Mouse (Mus musculus) forebrain, embryonic 14.5 days (tissue): ENCODE data around the gene Hoxa4. TPM values are rescaled to one million over a fixed set of nuclear protein-coding genes. Genes with fewer than 3 reads are reported as not detected.

ENCODE experiments used
- ATAC-seq: fragments of 200-750 bp; cut with Nextera tagmentation; 2 replicates; pipeline ENCODE4 v1.8.0; 2017; ENCODE audit warnings: mild to moderate bottlenecking, moderate library complexity
- DNase-seq: peaks from one replicate; pipeline ENCODE4 v3.0.0-alpha.2; 2015; ENCODE audit warnings: low spot score
- H3K27ac ChIP-seq: fragments of 300-500 bp; sonication (generic); 2 replicates; pipeline ENCODE4 v1.5.1; 2014; ENCODE audit warnings: low read depth, mild to moderate bottlenecking, control low read depth, low read length, moderate library complexity
- H3K27me3 ChIP-seq: fragments of 300-500 bp; sonication (generic); replicated peaks from 2 replicates; pipeline ENCODE4 v1.6.1; 2014; ENCODE audit warnings: low read length, control low read depth, mixed read lengths; ENCODE audit not compliant: control insufficient read depth, insufficient read depth
- H3K36me3 ChIP-seq: fragments of 300-500 bp; sonication (generic); 2 replicates; pipeline ENCODE4 v1.6.1; 2014; ENCODE audit warnings: low read length, control low read depth; ENCODE audit not compliant: control insufficient read depth, insufficient read depth
- H3K4me1 ChIP-seq: fragments of 300-500 bp; sonication (generic); 2 replicates; pipeline ENCODE4 v1.6.1; 2014; ENCODE audit warnings: antibody characterized with exemption, low read length, control low read depth; ENCODE audit not compliant: control insufficient read depth, insufficient read depth
- H3K4me2 ChIP-seq: fragments of 300-500 bp; sonication (generic); 2 replicates; pipeline ENCODE4 v1.6.1; 2014; ENCODE audit warnings: mild to moderate bottlenecking, control low read depth, low read length
- H3K4me3 ChIP-seq: fragments of 300-500 bp; sonication (generic); 2 replicates; pipeline ENCODE4 v1.5.1; 2014; ENCODE audit warnings: low read depth, low read length, control low read depth
- H3K9ac ChIP-seq: fragments of 300-500 bp; sonication (generic); 2 replicates; pipeline ENCODE4 v1.6.1; 2014; ENCODE audit warnings: mild to moderate bottlenecking, low read length, control low read depth, moderate library complexity
- H3K9me3 ChIP-seq: fragments of 300-500 bp; sonication (generic); replicated peaks from 2 replicates; pipeline ENCODE4 v1.6.1; 2016; ENCODE audit warnings: low read length, control low read depth, mixed read lengths; ENCODE audit not compliant: control insufficient read depth
- WGBS: fragments of 180-500 bp; shearing (Covaris S2); extraction: QIAGEN DNeasy Blood & Tissue Kit; methylation state at CpG from one replicate; pipeline ENCODE4 v1.1.7; 2014; 5-methylcytosine and 5-hydroxymethylcytosine counted together
- polyA plus RNA-seq: library from polyadenylated mRNA; unstranded; fragments of >200 nt; fragmentation: Nextera tagmentation; extraction: Ambion mirVana; gene quantifications from 2 replicates; pipeline ENCODE4 v1.2.1, GENCODE M21; 2014

Hoxa4 gene
- polyA plus RNA-seq, 1 experiment from 2014 or later: not detected

DNA sequence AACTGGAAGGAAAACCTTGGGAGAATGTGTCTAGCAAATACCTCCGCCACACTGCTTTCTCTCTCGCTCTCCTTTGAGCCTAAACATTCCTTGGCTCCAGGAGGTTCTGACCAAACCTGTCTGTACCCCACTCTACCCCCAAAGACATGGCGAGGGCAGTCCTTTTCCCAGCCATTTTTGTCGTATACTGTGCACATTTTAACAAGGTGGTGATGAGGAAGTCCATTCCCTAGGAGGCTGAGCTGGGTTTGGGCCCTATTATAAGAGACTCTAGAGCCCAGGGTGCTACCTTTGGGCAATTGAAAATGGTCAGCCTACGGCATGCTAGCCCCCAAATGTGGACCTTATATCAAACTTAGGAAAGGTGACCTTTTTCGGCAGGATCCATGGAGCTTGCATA, 44.3 kb upstream of the Hoxa4 start:
- Histone ChIP-seq H3K9me3 (no peaks in the 10 kb centered on the region), H3K27ac (no peak overlapping the region), H3K27me3 (peaks cover 94% of the 10 kb centered on the region), H3K4me3 (no peak overlapping the region), H3K9ac (no peak overlapping the region), H3K4me1 (no peaks in the 10 kb centered on the region), H3K36me3 (no peaks in the 10 kb centered on the region), H3K4me2 (no peak overlapping the region)
- DNase-seq (no peak), ATAC-seq (no peak)
- 13% methylated on average over 6 of the region's 6 CpGs for WGBS

GRCm38 (mm10) chr6:52235267-52235666, 43.7 kb upstream of the Hoxa4 start:
- Histone ChIP-seq H3K36me3 (no peaks in the 10 kb centered on the region), H3K4me2 (no peak overlapping the region), H3K9ac (no peak overlapping the region), H3K4me3 (no peak overlapping the region), H3K9me3 (no peaks in the 10 kb centered on the region), H3K27ac (no peak overlapping the region), H3K27me3 (peaks cover 93% of the 10 kb centered on the region), H3K4me1 (no peaks in the 10 kb centered on the region)
- no peak for ATAC-seq
- DNase-seq: no peak
- WGBS: 30% methylated on average over 9 of the region's 9 CpGs

GRCm38 (mm10) chr6:52234428-52235140, 43.0 kb upstream of the Hoxa4 start:
- Histone ChIP-seq H3K9me3 (no peaks in the 10 kb centered on the region), H3K4me1 (no peaks in the 10 kb centered on the region), H3K36me3 (no peaks in the 10 kb centered on the region), H3K9ac (no peak overlapping the region), H3K4me3 (no peak overlapping the region), H3K27ac (no peak overlapping the region), H3K27me3 (peaks cover 92% of the 10 kb centered on the region), H3K4me2 (no peak overlapping the region)
- WGBS: under 1% methylated on average over 61 of the region's 68 CpGs
- no peak for DNase-seq
- no peak for ATAC-seq

- peaks cover 94% of the 10 kb centered on the region for H3K27me3 ChIP-seq
- no peaks in the 10 kb centered on the region for H3K4me1 ChIP-seq
- H3K9ac ChIP-seq: no peak overlapping the region
- H3K4me2 ChIP-seq: no peak overlapping the region
- H3K27ac ChIP-seq: no peak overlapping the region
- no peak for DNase-seq
- H3K9me3 ChIP-seq: no peaks in the 10 kb centered on the region
- no peak overlapping the region for H3K4me3 ChIP-seq
- no peaks in the 10 kb centered on the region for H3K36me3 ChIP-seq
- 1% methylated on average over 68 of the region's 70 CpGs for WGBS
- no peak for ATAC-seq
These were observed 42.2 kb upstream of the Hoxa4 start for GRCm38 (mm10) chr6:52233546-52234427.

- no peak overlapping the region for H3K9ac ChIP-seq
- 2% methylated on average over 23 of the region's 23 CpGs for WGBS
- no peak overlapping the region for H3K27ac ChIP-seq
- DNase-seq (no peak), ATAC-seq (no peak)
- H3K4me3 ChIP-seq: no peak overlapping the region
- no peaks in the 10 kb centered on the region for H3K36me3 ChIP-seq
- no peak overlapping the region for H3K4me2 ChIP-seq
- no peaks in the 10 kb centered on the region for H3K4me1 ChIP-seq
- no peaks in the 10 kb centered on the region for H3K9me3 ChIP-seq
- H3K27me3 ChIP-seq: peaks cover 93% of the 10 kb centered on the region
These were observed 41.5 kb upstream of the Hoxa4 start for GRCm38 (mm10) chr6:52232984-52233545.

DNA sequence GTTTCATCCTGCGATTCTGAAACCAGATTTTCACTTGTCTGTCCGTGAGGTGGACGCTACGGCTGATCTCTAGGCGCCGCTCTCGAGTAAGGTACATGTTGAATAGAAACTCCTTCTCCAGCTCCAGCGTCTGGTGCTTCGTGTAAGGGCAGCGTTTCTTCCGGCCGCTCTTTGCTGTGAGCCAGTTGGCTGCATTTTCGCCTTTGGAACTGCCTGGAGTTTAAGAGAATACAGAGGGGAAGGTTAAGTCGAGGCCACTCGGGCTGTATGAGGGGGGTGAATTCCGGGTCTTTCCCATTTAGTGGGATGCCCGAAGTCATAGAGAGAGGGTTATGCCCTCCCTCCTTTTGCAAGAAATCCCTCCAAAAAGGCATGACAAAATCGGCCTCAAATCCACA, 41.0 kb upstream of the Hoxa4 start:
- Histone ChIP-seq H3K9me3 (no peaks in the 10 kb centered on the region), H3K4me1 (no peaks in the 10 kb centered on the region), H3K27me3 (peaks cover 93% of the 10 kb centered on the region), H3K9ac (no peak overlapping the region), H3K4me2 (no peak overlapping the region), H3K27ac (no peak overlapping the region), H3K4me3 (no peak overlapping the region), H3K36me3 (no peaks in the 10 kb centered on the region)
- WGBS: under 1% methylated on average over 18 of the region's 18 CpGs
- ATAC-seq (no peak), DNase-seq (no peak)

DNA sequence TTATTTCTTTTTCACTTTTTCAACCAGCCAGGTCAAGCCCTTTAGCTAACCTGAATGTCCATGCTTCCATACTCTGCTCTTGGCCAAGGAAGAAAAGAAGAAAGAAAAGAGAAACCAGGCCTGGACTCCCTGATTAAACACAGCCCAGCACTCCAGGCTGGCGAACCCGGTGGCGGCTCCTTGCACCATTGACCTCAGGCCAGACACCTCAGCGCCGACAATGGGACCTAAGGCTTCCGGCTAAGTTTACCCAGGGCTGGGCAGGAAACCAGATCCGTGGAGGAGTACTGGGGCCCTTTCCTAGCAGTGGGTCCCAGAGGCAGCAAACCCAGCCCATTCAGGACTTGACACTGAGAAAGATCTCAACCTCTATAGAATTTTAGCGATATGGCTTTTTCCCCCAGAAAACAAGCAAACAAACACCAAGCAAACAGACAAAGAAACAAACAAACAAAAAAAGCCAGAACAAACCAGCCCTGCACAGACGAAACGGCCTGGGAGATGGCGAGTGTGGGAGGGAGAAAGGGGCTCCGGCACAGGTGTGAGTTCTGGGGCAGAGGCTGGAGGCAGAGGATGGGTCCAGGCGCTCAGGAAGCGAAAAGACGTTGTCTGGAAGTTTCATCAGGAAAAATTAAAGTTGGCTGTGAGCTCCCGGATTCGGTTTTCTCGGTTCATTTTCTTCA, 40.5 kb upstream of the Hoxa4 start:
- no peaks in the 10 kb centered on the region for H3K9me3 ChIP-seq
- H3K27ac ChIP-seq: no peak overlapping the region
- under 1% methylated on average over 18 of the region's 18 CpGs for WGBS
- no peak for ATAC-seq
- no peaks in the 10 kb centered on the region for H3K4me1 ChIP-seq
- no peak overlapping the region for H3K9ac ChIP-seq
- no peak overlapping the region for H3K4me2 ChIP-seq
- H3K4me3 ChIP-seq: no peak overlapping the region
- no peak for DNase-seq
- no peaks in the 10 kb centered on the region for H3K36me3 ChIP-seq
- H3K27me3 ChIP-seq: peaks cover 93% of the 10 kb centered on the region

GRCm38 (mm10) chr6:52230516-52231165, 39.1 kb upstream of the Hoxa4 start, which contains the start of gene Hoxa9:
Hoxa9 (minus strand) TSS chr6:52231089.
- no peaks in the 10 kb centered on the region for H3K9me3 ChIP-seq
- H3K4me3 ChIP-seq: no peak within 1 kb of the TSS
- H3K27me3 ChIP-seq: peaks cover 93% of the 10 kb centered on the region
- no peaks in the 10 kb centered on the region for H3K4me1 ChIP-seq
- ATAC-seq (no peak), DNase-seq (no peak)
- H3K27ac ChIP-seq: no peak within 1 kb of the TSS
- H3K9ac ChIP-seq: no peak within 1 kb of the TSS
- H3K4me2 ChIP-seq: no peak within 1 kb of the TSS
- H3K36me3 ChIP-seq: no peaks in the 10 kb centered on the region
- 1% methylated on average over 14 of the region's 36 CpGs for WGBS
